Mouse (Mus musculus): ENCODE data around the gene Mov10. TPM values are rescaled to one million over a fixed set of nuclear protein-coding genes. Genes with fewer than 3 reads are reported as not detected.
"Not testable (repeated sequence)": the region's sequence is repeated elsewhere in the genome, so short reads cannot be mapped to it uniquely, and the experiment has no call there.

Mov10 gene
- total RNA-seq, 2 experiments from 2014 or later = 8.9 to 12.1 TPM

DNA sequence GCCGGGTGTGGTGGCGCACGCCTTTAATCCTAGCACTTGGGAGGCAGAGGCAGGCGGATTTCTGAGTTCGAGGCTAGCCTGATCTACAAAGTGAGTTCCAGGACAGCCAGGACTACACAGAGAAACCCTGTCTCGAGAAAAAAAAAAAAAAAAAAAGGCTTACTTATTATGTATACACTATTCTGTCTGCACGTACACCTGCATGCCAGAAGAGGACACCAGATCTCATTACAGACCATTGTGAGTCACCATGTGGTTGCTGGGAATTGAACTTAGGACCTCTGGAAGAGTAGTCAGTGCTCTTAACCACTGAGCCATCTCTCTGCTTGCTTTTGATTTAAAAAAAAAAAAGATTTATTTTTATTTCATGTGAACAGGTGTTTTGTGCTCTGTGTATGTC is 5.1 kb downstream of the Mov10 start:
- DNase-seq (ENCODE audit: low spot score in 2 of 2); intact Hi-C loops (cut with DNase I): not testable (repeated sequence)

DNA sequence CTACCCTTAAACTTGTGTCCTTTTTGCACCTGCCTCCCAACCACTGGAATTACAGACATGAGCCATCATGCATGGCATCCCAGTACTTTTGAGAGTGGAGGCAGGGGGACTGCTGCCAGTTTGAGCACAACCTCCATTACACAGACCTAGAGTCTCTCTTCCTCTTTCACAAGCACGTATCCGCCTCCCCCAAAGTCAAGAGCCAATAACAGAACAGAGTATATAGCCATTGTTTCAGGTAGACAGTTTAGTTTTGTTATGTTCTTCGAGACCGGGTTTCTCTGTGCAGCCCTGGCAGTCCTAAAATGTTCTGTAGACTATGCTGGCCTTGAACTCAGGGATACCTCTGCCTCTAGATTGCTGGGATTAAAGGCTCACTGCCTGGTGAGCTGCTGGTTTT is 6.1 kb downstream of the Mov10 start:
- intact Hi-C loops (cut with DNase I) = no loop called here
- DNase-seq (ENCODE audit: low spot score in 2 of 2) = no peak

DNA sequence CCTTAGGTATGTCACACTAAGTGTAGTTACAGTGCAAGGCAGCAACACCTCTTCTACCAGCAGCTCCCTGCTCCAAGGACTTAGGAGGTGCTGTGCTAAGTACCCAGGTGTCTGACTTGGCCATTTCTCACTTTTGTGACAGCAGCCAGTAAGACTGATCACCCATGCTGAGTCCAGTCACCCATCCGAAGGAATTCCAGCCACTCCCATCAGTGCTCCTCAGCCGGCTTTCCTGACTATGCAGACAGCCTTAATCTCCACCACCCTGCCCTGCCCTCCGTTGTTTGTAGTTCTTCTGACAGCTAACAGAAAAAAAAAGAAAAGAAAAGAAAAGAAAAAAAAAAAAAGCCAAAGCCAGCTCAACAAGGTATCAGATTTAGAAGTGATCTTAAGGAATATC is 6.6 kb downstream of the Mov10 start:
- no peak for DNase-seq (ENCODE audit: low spot score in 2 of 2)
- intact Hi-C loops (cut with DNase I) = no loop called here

DNA sequence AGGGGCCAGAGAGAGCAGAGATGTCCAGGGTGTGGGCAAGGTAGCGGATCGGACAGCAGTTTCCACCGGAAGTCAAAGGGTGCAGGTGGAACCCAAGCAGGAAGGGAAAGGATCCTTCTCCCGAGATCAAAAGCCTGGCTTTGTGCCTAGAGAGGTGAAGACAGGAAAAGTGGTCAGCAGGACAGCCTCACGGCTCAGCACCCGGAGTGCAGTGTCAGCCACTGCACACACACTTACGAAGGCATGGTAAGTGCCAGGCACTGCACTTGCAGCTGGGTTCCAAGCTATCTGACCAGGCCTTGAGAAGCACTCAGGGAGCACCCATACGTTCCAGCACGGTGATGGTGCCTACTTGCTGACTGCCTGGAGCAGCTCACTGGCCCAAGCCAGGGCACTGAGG is 12.8 kb downstream of the Mov10 start:
- intact Hi-C loops (cut with DNase I) = no loop called here
- DNase-seq (ENCODE audit: low spot score in 2 of 2) = no peak

DNA sequence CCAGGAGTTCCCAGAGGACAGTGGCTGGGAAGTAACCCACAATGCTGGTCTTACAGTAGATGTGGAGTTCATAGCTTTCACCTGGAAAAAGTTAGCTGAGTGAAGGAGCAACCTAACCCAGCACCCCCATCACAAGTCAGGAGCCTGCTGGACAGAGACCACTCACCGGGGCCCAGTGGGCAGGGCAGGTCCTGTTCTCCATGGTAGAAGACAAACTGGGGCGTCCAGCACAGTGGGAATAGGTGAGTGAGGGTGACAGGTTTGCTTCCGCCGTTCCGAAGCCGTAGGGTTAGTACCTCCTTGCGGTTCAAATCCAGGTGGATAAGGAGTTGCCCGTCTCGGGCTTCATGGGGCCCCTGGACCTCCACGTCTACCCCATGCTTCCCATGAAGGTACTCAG is 14.1 kb downstream of the Mov10 start:
- intact Hi-C loops (cut with DNase I) = no loop called here
- no peak for DNase-seq (ENCODE audit: low spot score in 2 of 2)

DNA sequence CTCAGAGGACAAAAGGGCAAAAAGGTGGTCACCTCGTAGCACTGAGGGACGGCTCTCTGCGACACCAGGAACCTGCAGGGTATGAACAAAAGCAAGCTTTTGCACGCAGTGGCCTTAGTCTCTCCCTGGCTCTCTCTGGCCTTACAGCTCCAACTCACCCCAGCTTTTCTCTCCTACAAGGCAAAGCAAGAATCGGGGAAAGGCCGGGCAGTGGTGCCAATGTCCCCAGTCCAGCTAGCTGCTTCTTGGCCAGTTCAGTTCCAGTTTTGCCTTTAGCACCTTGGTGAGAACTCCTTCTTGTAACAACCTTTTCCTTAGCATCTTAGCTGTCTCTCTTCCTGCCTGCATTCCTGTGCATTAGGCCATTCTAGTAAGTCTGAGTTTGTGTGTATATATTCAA is 16.9 kb downstream of the Mov10 start:
- DNase-seq (ENCODE audit: low spot score in 2 of 2) = no peak
- intact Hi-C loops (cut with DNase I) = no loop called here

DNA sequence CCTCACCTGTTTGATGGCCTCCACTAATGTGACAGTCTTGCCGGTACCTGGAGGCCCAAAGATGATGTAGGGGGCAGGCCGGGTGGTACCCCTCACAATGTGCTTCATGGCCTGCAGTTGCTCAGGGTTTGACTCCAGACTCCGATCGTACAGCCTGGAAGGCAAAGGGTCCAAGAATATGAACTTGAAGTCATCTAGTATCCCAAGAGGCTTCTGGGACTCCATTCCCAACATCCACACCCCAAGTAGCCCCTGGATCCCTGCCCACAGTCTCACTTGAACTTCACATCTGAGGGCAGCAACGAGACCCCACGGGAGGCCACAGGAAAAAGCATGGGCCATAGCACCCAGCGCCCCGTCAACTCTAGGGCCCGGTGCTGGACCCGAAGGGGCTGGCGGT is 17.7 kb downstream of the Mov10 start:
- no peak for DNase-seq (ENCODE audit: low spot score in 2 of 2)
- intact Hi-C loops (cut with DNase I) = no loop called here

DNA sequence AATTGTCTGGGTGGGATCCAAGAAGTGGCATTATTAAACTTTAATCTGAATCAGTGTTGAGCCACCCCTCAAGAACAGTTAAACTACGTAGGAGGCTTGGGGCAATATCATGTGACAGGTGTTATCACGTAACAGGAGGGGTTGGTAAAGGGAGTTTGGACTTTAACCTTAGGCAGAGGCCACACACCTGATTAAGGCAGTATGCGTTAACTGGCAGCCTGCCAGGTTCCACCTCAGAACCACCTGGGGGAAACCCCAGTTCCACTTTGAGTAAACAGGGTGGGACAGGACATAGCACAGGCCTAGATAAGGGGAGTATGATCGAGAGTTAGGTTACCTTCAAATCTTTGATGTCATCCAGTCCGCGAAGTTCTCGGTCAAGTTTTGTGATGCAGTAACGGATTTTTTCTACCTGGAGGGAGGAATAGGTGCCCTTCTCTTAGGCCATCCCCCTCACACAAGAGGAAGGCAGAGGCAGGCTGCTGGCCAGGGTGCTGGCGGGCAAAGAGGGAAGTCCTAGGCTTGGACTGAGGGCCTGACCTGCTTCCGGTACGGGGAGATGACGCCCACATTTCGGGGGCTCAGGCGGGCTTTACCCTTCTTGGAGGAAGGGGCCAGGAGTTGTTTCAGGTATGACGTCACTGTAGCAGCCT is 21.8 kb downstream of the Mov10 start:
- DNase-seq (ENCODE audit: low spot score in 2 of 2) = no peak
- intact Hi-C loops (cut with DNase I) = no loop called here

DNA sequence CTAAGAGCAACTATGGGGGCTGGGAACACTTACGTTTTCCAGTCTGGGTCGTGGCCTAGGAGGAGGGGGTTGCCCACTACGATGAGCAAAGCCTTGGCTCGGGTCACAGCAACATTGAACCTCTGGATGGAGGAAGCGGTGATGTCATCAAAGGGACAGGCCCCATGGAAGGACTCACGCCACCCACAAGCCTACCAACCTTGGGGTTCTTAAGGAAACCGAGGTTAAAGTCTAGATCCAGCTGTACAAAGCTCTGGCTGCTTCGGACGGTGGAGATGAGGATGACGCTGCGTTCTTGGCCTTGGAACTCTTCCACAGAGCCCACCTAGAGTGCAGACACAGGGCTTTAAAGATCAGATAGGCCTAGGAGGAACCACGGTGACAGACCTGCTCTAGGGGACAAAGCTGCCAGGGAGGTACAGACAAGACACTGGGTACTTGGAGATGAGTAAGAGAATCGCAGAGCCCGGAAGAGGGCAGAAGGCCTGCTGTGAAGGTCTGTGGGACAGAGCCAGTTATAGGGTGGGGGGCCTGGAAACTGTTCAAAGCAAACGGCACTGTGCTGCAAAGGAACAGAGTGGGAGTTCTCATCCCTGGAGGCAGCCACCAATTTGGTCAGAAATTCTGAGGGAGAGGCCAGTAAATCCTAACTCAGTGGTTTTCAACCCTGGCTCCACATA is 22.6 kb downstream of the Mov10 start:
- intact Hi-C loops (cut with DNase I) = no loop called here
- DNase-seq (ENCODE audit: low spot score in 2 of 2) = no peak

DNA sequence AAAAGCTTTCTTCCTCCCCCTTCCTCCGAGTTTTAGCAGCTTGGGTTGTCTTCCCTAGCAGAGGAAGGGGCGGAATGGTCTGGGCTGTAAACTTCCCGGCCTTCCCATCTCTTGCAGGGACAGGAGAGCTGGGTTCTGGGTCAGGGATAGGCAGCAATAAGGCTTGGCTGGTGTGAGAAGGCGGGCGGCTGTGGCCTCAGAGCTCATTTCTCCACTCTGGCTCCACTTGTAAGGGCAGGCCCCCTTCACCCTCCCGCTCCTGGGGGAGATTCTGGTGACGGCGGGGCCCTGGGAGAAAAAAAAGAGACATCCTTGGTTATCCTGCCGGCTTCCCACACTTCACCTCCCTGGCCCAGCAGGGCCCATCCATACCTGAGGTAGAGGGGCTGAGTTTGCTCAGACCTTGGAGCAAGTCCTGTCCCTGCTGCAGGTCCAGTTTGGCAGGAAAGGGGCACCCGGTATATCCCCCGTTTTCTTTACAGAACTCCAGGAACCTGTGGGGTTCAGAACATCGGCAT is 23.4 kb downstream of the Mov10 start:
- DNase-seq (ENCODE audit: low spot score in 2 of 2) = no peak
- intact Hi-C loops (cut with DNase I) = loop anchor here (5.0 kb wide), 1 partner anchor 67 kb away; the partner anchor contains the start of genes Capza1 and St7l

DNA sequence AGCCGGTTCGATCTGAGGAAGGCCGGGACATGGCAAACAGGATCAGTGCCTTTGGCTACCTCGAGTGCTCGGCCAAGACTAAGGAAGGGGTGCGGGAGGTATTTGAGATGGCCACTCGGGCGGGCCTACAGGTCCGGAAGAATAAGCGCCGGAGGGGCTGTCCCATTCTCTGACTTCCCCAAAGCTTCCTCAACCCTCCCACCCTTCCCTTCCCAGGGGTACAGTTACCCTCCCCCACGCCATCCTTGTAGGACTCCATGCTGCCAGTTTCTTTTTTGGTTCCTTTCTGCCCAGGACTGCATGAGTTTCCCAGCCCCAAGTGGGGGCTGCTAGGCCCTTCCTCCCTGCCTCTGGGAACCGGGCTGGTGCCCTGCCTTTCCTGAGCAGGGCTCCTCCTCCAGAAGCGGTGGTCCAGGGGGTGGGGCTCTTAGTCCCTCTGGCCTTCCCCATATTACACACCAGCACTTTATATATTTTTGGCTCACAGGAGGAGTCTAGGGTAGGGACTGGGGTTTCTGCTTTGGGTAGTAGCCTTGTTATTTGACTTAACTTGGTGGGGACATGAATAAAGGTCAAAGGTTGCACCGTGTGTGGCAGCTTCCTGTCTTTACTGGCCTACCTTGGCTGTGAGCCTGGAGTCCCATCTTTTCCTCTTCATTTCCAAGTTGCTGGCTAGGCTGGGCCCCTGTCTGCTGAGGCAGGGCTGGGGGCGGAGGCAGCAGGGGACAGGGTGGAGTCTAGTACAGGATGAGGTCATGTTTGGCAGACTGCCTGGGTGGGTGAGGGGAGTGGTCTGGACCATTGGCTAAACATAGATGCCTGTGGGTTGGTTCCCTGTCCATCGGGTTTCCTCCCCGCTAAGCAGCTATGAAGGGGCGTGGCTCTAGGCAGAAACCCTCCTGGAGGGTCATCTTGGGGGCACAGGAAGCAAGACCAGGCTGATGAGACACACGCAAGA is 24.2 kb downstream of the Mov10 start:
- intact Hi-C loops (cut with DNase I) = loop anchor here (5.0 kb wide), 1 partner anchor 68 kb away; the partner anchor contains the start of genes Capza1 and St7l
- DNase-seq (ENCODE audit: low spot score in 2 of 2) = peak; percentile 81 to 93

DNA sequence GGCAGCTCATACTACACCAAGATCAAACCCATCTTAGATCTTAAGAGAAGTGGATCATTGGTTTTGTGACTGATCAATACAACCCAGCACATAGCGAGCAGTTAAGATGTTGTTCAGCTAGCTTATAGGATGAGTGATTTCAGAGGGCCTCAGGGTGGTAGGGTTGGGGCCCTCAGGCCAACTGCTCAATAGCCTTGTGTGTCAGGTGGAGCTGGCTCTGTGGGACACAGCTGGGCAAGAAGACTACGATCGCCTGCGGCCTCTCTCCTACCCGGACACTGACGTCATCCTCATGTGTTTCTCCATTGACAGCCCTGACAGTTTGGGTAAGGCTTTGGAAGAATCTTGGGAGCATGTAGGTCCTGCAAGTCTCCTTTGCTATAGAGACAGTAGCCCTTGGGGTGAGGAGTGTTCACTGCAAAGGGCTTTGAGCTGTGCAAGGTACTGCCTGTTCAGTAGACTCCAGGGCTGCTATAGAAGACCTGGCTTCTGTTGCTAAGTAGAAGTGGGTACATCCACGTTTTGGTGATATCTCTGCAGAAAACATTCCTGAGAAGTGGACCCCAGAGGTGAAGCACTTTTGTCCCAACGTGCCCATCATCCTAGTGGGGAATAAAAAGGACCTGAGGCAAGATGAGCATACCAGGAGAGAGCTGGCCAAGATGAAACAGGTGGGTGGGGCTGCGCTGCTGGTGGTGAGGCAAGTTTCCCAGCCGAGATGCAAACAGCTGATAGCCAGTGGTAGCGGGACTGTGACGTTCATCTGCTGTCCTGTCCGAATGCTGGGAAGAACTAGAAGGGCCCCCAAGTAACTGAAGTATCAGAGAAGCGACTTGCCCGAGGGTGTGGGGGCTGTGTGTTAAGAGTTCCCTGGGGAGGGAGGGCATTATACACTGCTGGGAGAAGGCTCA is 25.7 kb downstream of the Mov10 start:
- intact Hi-C loops (cut with DNase I) = loop anchor here (5.0 kb wide), 1 partner anchor 70 kb away; the partner anchor contains the start of genes Capza1 and St7l
- DNase-seq (ENCODE audit: low spot score in 2 of 2) = no peak

DNA sequence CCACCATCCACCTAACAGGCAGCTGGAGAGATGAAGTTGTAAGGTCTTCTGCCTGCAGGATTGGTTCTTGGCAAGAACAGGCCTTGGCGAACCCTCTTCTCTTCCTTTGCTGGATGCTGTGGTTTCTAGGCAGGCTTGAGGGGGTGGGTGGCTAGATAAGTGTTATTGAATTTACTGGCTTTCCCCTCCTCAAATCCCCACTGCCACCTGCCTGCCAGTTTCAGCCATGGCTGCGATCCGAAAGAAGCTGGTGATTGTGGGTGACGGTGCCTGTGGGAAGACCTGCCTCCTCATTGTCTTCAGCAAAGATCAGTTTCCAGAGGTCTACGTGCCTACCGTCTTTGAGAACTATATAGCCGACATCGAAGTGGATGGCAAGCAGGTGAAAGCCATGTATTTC is 26.7 kb downstream of the Mov10 start:
- intact Hi-C loops (cut with DNase I) = loop anchor here (5.0 kb wide), 1 partner anchor 71 kb away; the partner anchor contains the start of genes Capza1 and St7l
- peak in 1 of 2 experiments; percentile 31 for DNase-seq (ENCODE audit: low spot score in 2 of 2)

DNA sequence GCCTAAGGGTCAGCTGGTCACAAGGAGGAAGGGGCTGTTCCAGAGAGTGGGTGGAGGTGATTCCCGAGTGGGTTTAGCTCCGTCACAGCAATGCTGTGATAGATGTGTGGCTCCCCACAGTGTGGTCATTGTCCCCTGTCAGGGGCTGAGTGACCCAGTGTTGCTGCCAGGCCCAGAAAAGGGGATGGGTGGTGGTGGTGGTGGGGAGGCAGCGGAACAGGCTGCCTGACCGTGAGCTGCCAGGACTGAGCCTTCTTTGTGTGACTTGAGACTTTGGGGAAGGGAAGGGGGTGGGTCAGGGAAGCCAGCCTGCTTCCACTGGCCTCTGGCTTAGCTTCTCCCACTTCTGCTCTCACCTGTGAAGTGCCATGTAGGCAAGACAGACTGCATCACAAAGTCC is 27.3 kb downstream of the Mov10 start:
- intact Hi-C loops (cut with DNase I) = loop anchor here (5.0 kb wide), 1 partner anchor 71 kb away; the partner anchor contains the start of genes Capza1 and St7l
- DNase-seq (ENCODE audit: low spot score in 2 of 2) = peak in 1 of 2 experiments; percentile 13

DNA sequence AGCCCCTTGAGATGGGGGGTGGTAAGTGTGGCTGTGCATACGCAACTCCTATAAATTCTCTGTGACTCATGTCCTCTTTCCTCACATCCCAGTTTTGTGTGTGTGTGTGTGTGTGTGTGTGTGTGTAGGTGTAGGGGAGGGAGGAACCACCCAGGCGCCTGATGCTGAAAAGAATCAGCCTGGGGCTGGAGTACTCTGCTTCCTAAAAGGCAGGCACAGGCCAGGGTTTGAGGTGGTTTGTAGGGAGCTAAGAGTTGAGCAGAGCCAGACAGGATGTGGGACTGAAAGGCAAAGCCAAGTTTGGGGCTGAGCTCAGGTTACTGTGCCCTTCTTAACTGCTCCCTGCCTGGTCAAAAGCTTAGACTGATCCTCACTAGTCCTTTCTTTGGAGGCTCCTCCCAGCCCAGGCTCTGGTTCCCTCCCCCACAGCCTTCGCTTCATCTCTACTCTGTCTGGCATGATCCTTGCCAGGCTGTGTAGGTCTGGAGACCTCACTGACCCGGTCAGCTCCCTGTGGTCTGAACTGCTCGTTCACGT is 27.9 kb downstream of the Mov10 start:
- peak; percentile 68 to 72 for DNase-seq (ENCODE audit: low spot score in 2 of 2)
- intact Hi-C loops (cut with DNase I) = loop anchor here (5.0 kb wide), 1 partner anchor 72 kb away; the partner anchor contains the start of genes Capza1 and St7l

DNA sequence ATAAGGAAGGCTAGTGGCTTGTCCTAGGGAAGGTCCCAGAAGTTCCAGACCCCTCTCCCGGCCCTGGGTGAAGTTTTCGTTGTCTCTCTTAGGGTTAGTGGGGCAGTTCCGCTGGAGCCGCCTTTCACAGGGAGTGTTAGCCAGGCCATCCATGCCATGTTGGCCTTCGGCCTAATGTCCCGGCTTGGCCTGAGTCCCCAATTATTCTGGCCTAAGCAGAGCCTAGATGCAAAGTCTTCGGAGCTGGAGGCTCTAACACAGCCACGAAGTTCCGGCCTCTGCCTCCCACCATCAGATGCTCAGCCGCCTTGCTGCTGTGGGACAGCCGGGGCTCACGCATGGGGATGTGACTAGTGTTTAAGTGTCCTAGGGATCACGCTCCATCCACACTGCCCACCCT is 28.5 kb downstream of the Mov10 start:
- intact Hi-C loops (cut with DNase I) = loop anchor here (5.0 kb wide), 1 partner anchor 72 kb away; the partner anchor contains the start of genes Capza1 and St7l

DNA sequence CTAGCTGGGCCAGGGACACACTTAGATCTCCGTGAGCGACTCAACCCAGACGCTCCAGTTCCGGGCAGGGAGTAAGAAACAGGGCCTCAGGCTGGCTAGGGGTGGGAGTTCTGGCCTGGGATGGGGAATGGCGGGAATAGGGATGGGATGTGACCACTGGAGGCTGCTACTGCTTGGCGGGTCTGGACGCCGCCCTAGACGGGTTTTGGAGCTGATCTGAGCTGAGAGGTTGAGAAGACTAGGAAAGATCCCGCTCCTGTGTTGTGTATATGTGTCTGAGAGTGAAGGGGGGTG is 29.1 kb downstream of the Mov10 start:
- intact Hi-C loops (cut with DNase I) = no loop called here

More for the DNA sequence above, 28.5 kb downstream of the Mov10 start:
- peak in 1 of 2 experiments; percentile 19 for DNase-seq (ENCODE audit: low spot score in 2 of 2)

DNA sequence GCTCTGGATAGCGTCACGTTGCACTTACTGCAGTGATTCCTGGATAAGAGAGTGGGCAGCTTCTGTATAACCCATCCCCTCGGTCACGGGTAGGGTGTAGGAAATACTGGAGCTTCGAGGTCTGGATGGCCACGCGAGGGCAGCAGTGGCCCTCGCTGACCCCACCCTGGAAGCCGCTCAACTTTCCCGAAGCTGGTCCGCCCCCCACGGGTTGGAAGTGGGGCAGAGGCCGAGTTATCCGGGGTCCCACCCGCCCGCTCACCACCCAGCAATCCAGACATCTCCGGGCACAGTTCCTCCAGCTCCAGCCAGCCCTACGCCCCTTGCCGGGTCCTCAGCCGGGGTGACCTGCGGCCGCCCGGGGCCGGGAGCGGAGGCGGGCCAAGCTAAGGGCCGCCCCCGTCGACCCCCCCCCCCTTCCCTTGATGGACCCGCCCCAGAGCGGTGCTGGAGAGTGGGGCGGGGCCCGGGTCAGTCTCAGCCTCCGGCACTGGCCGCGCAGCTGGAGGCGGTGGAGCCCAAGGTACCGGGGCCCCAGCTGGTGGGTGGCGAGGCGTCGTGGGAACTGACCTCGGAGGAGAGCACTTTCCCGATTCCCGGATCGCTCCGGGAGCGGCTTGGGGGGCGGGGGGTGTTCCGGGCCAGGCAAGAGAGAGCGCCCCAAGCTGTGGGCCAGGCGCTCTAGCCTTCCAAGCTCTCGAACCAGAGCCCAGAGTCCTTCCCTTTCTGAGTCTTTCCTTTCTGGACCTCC is 29.6 kb downstream of the Mov10 start:
- intact Hi-C loops (cut with DNase I) = no loop called here
- DNase-seq (ENCODE audit: low spot score in 2 of 2) = peak; percentile 59 to 62

More for the DNA sequence above, 29.1 kb downstream of the Mov10 start:
- DNase-seq (ENCODE audit: low spot score in 2 of 2) = no peak
